Mouse (Mus musculus) left cerebral cortex, postnatal 4 days (tissue): ENCODE measurements around the gene Enpp3. TPM values are rescaled to one million over a fixed set of nuclear protein-coding genes. Genes with fewer than 3 reads are reported as not detected.
"Not testable (repeated sequence)": the region's sequence is repeated elsewhere in the genome, so short reads cannot be mapped to it uniquely, and the experiment has no call there.

Source experiments
- DNase-seq: peaks from one replicate; pipeline ENCODE4 v3.0.0-alpha.2; 2022
- intact Hi-C: fragments of 180-260 bp; cut with DNase I; formaldehyde crosslinking; loops from one replicate; pipeline ENCODE4 v1.15.1; 2025
- total RNA-seq, 2 experiments: library from RNA; stranded (reverse); gene quantifications; 2 replicates each; pipeline ENCODE4 v1.2.3; 2021

Gene Enpp3
- total RNA-seq, 2 experiments from 2014 or later = 0.97 to 1.8 TPM

GRCm38 (mm10) chr10:24823697-24824535 is 18.7 kb downstream of the Enpp3 start:
- DNase-seq = no peak
- intact Hi-C loops = no loop called here

GRCm38 (mm10) chr10:24823265-24823664 is 19.4 kb downstream of the Enpp3 start:
- intact Hi-C loops = no loop called here
- no peak for DNase-seq

GRCm38 (mm10) chr10:24822842-24823241 is 19.8 kb downstream of the Enpp3 start:
- no peak for DNase-seq
- intact Hi-C loops = no loop called here

- intact Hi-C loops = no loop called here
- no peak for DNase-seq
These were observed 20.5 kb downstream of the Enpp3 start for GRCm38 (mm10) chr10:24821990-24822676.

GRCm38 (mm10) chr10:24819526-24819925 is 23.1 kb downstream of the Enpp3 start:
- intact Hi-C loops = no loop called here
- no peak for DNase-seq

- DNase-seq = no peak
- intact Hi-C loops = no loop called here
These were observed 32.0 kb downstream of the Enpp3 start for GRCm38 (mm10) chr10:24810639-24811038.

GRCm38 (mm10) chr10:24806756-24807155 is 35.9 kb downstream of the Enpp3 start:
- intact Hi-C loops = no loop called here
- no peak for DNase-seq

- no peak for DNase-seq
These were observed 36.7 kb downstream of the Enpp3 start for GRCm38 (mm10) chr10:24805876-24806275.

GRCm38 (mm10) chr10:24805173-24805572 is 37.5 kb downstream of the Enpp3 start:
- DNase-seq = no peak
- intact Hi-C loops = no loop called here

More at GRCm38 (mm10) chr10:24805876-24806275, 36.7 kb downstream of the Enpp3 start:
- intact Hi-C loops = no loop called here

GRCm38 (mm10) chr10:24802742-24803244 is 39.8 kb downstream of the Enpp3 start:
- intact Hi-C loops, DNase-seq: not testable (repeated sequence)

- intact Hi-C loops = no loop called here
- no peak for DNase-seq
These were observed 40.8 kb downstream of the Enpp3 start for GRCm38 (mm10) chr10:24801796-24802195.

GRCm38 (mm10) chr10:24797246-24797645 is 45.4 kb downstream of the Enpp3 start:
- DNase-seq = peak; percentile 65
- intact Hi-C loops = no loop called here

GRCm38 (mm10) chr10:24792756-24793155 is 49.9 kb downstream of the Enpp3 start:
- intact Hi-C loops = loop anchor here (5.0 kb wide), 1 partner anchor 150 kb away; no protein-coding TSS in a partner anchor
- no peak for DNase-seq

GRCm38 (mm10) chr10:24789747-24790545 is 52.7 kb downstream of the Enpp3 start:
- DNase-seq = peak; percentile 38
- intact Hi-C loops = loop anchor here (5.0 kb wide), 1 partner anchor 148 kb away; no protein-coding TSS in a partner anchor

GRCm38 (mm10) chr10:24785345-24785744 is 57.3 kb downstream of the Enpp3 start:
- intact Hi-C loops = no loop called here
- DNase-seq = no peak

- intact Hi-C loops = no loop called here
- DNase-seq = no peak
These were observed 57.9 kb downstream of the Enpp3 start for GRCm38 (mm10) chr10:24784624-24785276.

GRCm38 (mm10) chr10:24783946-24784345 is 58.7 kb downstream of the Enpp3 start:
- DNase-seq = no peak
- intact Hi-C loops = no loop called here

GRCm38 (mm10) chr10:24778643-24779020 is 64.0 kb downstream of the Enpp3 start:
- DNase-seq = no peak
- intact Hi-C loops = no loop called here

GRCm38 (mm10) chr10:24777916-24778642 is 64.5 kb downstream of the Enpp3 start:
- intact Hi-C loops = no loop called here
- peak; percentile 46 for DNase-seq

GRCm38 (mm10) chr10:24769496-24769895 is 73.1 kb downstream of the Enpp3 start:
- intact Hi-C loops = no loop called here
- no peak for DNase-seq
